Mouse (Mus musculus) adrenal gland, postnatal 25 days (tissue): ENCODE measurements around the gene Olfr170. TPM values are rescaled to one million over a fixed set of nuclear protein-coding genes. Genes with fewer than 3 reads are reported as not detected.
"Not testable (repeated sequence)": the region's sequence is repeated elsewhere in the genome, so short reads cannot be mapped to it uniquely, and the experiment has no call there.

Experiments used
- DNase-seq: peaks from one replicate; pipeline ENCODE4 v3.0.0; 2021; ENCODE audit warnings: mixed read lengths
- long read RNA-seq: library from polyadenylated mRNA; stranded (forward); transcript quantifications from one replicate; pipeline ENCODE4 v2.0.0, GENCODE M21; 2021
- total RNA-seq: library from RNA; stranded (reverse); gene quantifications from 2 replicates; pipeline ENCODE4 v1.2.3, GENCODE M21; 2021

Gene Olfr170
- not detected in 2 replicates for total RNA-seq
- long read RNA-seq = 0 reads

DNA sequence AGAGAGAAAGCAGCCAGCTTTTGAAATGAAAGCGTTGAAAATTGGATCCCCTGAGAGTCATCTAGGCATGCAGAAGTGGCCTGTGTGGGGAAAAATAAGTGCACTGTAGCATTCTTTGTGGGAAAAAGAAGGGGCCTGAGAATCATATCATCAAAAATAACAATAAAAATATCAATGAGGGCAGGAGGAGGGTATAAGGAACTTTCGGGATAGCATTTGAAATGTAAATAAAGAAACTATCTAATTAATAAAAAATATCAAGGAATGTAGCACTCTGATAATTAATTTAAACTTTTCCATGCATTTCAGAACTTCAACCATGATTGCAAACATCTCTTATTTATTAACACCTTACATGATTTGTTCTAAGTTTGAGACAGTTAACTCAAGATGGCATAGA, at the start of gene Olfr170:
Olfr170 (minus strand) TSS at position 101 of the 400 bp plus-strand sequence.
- DNase-seq = not testable (repeated sequence)

DNA sequence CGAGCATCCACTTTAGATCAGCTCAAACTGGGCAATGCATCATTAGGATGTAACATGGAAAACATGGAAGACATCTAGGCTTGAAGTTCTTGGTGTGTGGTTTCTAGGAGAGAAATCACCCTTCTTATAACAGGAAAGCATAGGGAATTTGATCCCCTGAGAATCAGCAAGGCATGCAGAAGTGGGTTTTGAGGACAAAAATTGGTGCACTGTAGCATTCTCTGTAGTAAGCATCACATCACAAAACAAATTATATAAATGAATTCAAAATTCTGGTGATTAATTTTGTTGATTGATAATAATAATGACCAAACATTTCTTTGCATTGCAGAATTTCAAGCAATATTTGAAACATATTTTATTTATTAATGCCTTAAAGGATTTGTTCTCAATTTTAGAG, 18.1 kb upstream of the Olfr170 start, which contains the start of gene Olfr171:
Olfr171 (minus strand) TSS at position 101 of the 400 bp plus-strand sequence.
- DNase-seq = no peak

DNA sequence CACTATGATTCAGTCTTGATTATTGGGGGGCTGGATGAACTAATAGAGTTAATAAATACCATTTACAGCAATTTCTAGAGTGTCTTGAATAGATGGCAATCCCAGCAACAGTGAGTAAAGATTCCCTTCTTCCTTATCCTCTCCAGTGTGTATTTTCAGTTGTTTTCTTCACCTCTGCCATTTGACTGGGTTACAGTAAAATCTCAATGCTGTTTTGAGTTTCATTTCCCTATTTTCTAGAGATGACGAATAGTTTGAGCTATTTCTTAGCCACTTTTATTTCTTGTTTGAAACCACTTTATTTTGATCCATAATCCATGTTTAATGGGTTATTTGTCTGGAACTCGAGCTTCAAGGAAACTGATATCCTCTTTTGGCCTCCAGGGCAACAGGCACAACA, 8.5 kb downstream of the Olfr170 start:
- DNase-seq = no peak

DNA sequence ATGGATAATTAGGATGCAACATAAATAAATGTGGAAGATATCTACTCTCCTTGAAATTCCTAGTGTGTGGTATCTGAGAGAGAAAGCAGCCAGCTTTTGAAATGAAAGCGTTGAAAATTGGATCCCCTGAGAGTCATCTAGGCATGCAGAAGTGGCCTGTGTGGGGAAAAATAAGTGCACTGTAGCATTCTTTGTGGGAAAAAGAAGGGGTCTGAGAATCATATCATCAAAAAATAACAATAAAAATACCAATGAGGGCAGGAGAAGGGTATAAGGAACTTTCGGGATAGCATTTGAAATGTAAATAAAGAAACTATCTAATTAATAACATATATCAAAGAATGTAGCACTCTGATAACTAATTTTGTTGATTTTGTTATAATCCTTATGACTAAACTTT, 40.0 kb downstream of the Olfr170 start, which contains the start of gene Olfr169:
Olfr169 (minus strand) TSS at position 101 of the 400 bp plus-strand sequence.
- DNase-seq = not testable (repeated sequence)

Other genes starting within 250 kb of the Olfr170 start
- gene Olfr165, start 188.7 kb downstream of the Olfr170 start, total RNA-seq = not detected in 2 replicates
- gene Olfr166, start 128.2 kb downstream of the Olfr170 start, total RNA-seq = not detected in 2 replicates
- not detected in 2 replicates for gene Olfr167, start 89.6 kb downstream of the Olfr170 start, total RNA-seq
- not detected in 2 replicates for gene Olfr168, start 76.3 kb downstream of the Olfr170 start, total RNA-seq
- gene Olfr169, start 40.1 kb downstream of the Olfr170 start, total RNA-seq = not detected in 2 replicates
- not detected in 2 replicates for gene Olfr171, start 18.0 kb upstream of the Olfr170 start, total RNA-seq
- not detected in 2 replicates for gene Lamp3, start 94.5 kb upstream of the Olfr170 start, total RNA-seq
- gene B3gnt5, start 148.3 kb upstream of the Olfr170 start, total RNA-seq = 0.94 and 1.9 TPM in 2 replicates